Mouse (Mus musculus) liver, embryonic 14.5 days (tissue): ENCODE measurements around the gene Efnb3.

Experiments
- CTCF ChIP-seq: IDR thresholded peaks from 2 replicates; pipeline ENCODE4 v1.5.1; 2016; ENCODE audit warnings: antibody characterized with exemption, low read depth, control low read depth
- EP300 ChIP-seq: IDR thresholded peaks from 2 replicates; pipeline ENCODE4 v1.6.1; 2016; ENCODE audit warnings: antibody characterized with exemption, low read depth

DNA sequence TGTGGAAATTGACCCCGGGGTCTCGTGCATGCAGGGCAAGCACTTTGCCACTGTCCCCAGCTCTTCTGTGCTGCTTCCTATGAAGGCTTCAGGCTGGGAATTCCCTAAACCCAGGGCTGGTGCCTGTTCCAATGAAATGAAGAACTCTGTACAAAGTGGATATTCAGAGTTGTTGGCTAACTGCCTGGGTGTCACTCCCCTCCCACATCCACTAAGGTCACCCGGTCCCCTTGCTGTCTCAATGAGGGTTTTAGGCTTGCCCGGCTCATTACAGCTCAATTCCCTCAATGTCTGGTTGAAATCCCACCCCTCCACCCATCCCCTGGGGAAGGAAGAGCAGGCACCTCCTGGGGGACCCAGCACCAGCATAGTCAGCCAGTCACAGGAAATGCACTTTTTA, 40.0 kb downstream of the Efnb3 start:
- TF ChIP-seq CTCF (no peak), EP300 (no peak)
